Mouse (Mus musculus) ES-E14 (cell line): ENCODE results near the gene Gipc2. TPM values are rescaled to one million over a fixed set of nuclear protein-coding genes. Genes with fewer than 3 reads are reported as not detected.
"Not testable (repeated sequence)": the region's sequence is repeated elsewhere in the genome, so short reads cannot be mapped to it uniquely, and the experiment has no call there.

Experiments used
- DNase-seq: peaks from one replicate; pipeline ENCODE4 v3.0.0-alpha.2; 2013; ENCODE audit warnings: low read depth, low spot score
- H3K27ac ChIP-seq: 2 replicates; pipeline ENCODE4 v1.5.1; 2012; ENCODE audit warnings: low read depth, mild to moderate bottlenecking, low read length, moderate library complexity, mixed read lengths; ENCODE audit not compliant: poor library complexity, insufficient read depth, severe bottlenecking
- H3K36me3 ChIP-seq: 2 replicates; pipeline ENCODE4 v1.6.1; 2012; ENCODE audit warnings: mild to moderate bottlenecking, low read length, moderate library complexity, mixed read lengths; ENCODE audit not compliant: control insufficient read depth, poor library complexity, insufficient read depth, severe bottlenecking
- H3K4me1 ChIP-seq, 2 experiments: fragments of 150-350 bp in 1 of 2; sonication (generic) in 1 of 2; 2 replicates each; pipeline ENCODE4 v1.6.1; 2012; ENCODE audit warnings: low read length in 2 of 2, mild to moderate bottlenecking in 1 of 2, mixed read lengths in 1 of 2; ENCODE audit not compliant: control insufficient read depth in 2 of 2, insufficient read depth in 2 of 2, poor library complexity in 1 of 2
- H3K4me3 ChIP-seq, 2 experiments: fragments of 150-350 bp in 1 of 2; sonication (generic) in 1 of 2; 2 replicates each; pipeline ENCODE4 v1.5.1; 2012; ENCODE audit warnings: low read length in 2 of 2, low read depth in 1 of 2, mild to moderate bottlenecking in 1 of 2, mixed read lengths in 1 of 2; ENCODE audit not compliant: insufficient read depth in 1 of 2, poor library complexity in 1 of 2, severe bottlenecking in 1 of 2
- H3K9ac ChIP-seq: 2 replicates; pipeline ENCODE4 v1.6.1; 2012; ENCODE audit warnings: low read depth, mild to moderate bottlenecking, low read length, mixed read lengths; ENCODE audit not compliant: poor library complexity, insufficient read depth, severe bottlenecking
- H3K9me3 ChIP-seq: fragments of 150-350 bp; sonication (generic); 2 replicates; pipeline ENCODE4 v1.6.1; 2012; ENCODE audit warnings: low read depth, mild to moderate bottlenecking, low read length; ENCODE audit not compliant: control insufficient read depth, insufficient read depth
- CHD2 ChIP-seq: IDR thresholded peaks from 2 replicates; pipeline ENCODE4 v1.6.1; 2014; ENCODE audit warnings: mild to moderate bottlenecking, low read depth, low read length, inconsistent platforms
- HCFC1 ChIP-seq: IDR thresholded peaks from 2 replicates; pipeline ENCODE4 v1.6.1; 2012; ENCODE audit warnings: low read length, inconsistent platforms, borderline replicate concordance; ENCODE audit not compliant: insufficient read depth
- MAFK ChIP-seq: IDR thresholded peaks from 2 replicates; pipeline ENCODE4 v1.6.1; 2014; ENCODE audit warnings: mild to moderate bottlenecking, low read depth, low read length, inconsistent platforms; ENCODE audit not compliant: insufficient read depth
- ZC3H11A ChIP-seq: IDR thresholded peaks from 2 replicates; pipeline ENCODE4 v1.6.1; 2012; ENCODE audit warnings: low read depth, mild to moderate bottlenecking, inconsistent platforms, low read length, borderline replicate concordance
- ZNF384 ChIP-seq: IDR thresholded peaks from 2 replicates; pipeline ENCODE4 v1.6.1; 2012; ENCODE audit warnings: low read depth, low read length, inconsistent platforms
- in situ Hi-C, 2 experiments: fragments of 600-800 bp; cut with MboI; formaldehyde crosslinking; loops; one replicate each; pipeline ENCODE4 v1.15.1; 2025; ENCODE audit warnings: low sequenced_read_pairs in 2 of 2, inconsistent platforms in 1 of 2; ENCODE audit not compliant: unreplicated experiment in 2 of 2
- total RNA-seq: library from RNA; depleted of rRNA; stranded (reverse); fragments of 300-350 nt; gene quantifications from 2 replicates; pipeline ENCODE4 v1.2.3, GENCODE M21; 2012

The Gipc2 gene
- total RNA-seq, 1 experiment, result 0.76 TPM

DNA sequence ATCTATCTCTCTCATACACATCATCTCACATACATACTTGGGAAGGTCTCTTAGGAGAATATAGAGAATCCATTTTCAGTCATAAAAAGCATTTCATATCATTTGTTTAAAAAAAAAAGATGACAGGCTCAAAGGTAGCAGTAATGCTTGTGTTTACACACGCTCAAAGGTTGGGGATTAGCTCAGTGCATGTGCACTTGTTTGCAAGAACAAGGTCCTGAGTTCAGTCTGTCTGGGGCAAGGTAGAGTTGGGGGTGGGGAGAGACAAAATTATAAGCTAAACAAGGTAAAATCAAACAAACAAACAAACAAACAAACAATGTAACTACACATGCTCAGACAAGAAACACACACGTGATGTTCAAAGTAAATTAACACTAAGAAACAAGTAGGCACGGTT lies 35.2 kb upstream of the Gipc2 start:
- no peaks in the 10 kb centered on the region for H3K9me3 ChIP-seq
- H3K4me3 ChIP-seq, result no peak overlapping the region
- H3K4me1 ChIP-seq, result no peaks in the 10 kb centered on the region; a peak in 1 of 4 replicates
- H3K27ac ChIP-seq, result no peak overlapping the region
- DNase-seq, result no peak
- H3K36me3 ChIP-seq, result no peaks in the 10 kb centered on the region
- no peak for TF ChIP-seq HCFC1
- TF ChIP-seq MAFK, result no peak
- no peak for TF ChIP-seq ZC3H11A
- TF ChIP-seq ZNF384, result no peak
- TF ChIP-seq CHD2, result no peak
- in situ Hi-C loops, result loop anchor here in 1 of 2 experiments (10.0 kb wide), 1 partner anchor 86 kb away; no protein-coding TSS in a partner anchor
- H3K9ac ChIP-seq, result no peak overlapping the region

DNA sequence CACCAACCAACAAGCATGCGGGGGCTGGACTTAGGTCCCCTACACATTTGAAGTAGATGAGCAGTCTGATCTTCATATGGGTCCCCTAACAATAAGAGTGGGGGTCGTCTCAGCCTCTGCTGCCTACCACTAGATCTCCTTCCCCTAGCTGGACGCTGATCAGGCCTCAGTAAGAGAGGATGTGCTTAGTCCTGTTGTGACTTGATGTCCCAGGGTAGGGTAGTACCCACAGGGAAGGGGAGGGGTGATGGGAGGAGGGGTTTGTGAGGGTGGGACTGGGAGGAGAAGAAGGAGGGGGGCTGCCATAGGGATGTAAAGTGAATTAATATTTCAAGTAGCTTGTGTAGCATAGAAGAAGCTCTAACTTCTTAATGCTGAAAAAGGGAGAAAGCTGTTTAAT lies 33.1 kb upstream of the Gipc2 start:
- H3K9me3 ChIP-seq, result no peaks in the 10 kb centered on the region
- DNase-seq, result no peak
- no peak overlapping the region for H3K9ac ChIP-seq
- TF ChIP-seq ZC3H11A, result no peak
- no peak for TF ChIP-seq MAFK
- TF ChIP-seq ZNF384, result no peak
- no peak for TF ChIP-seq CHD2
- TF ChIP-seq HCFC1, result no peak
- in situ Hi-C loops, result no loop called here
- H3K4me3 ChIP-seq, result no peak overlapping the region
- no peaks in the 10 kb centered on the region for H3K36me3 ChIP-seq
- H3K27ac ChIP-seq, result no peak overlapping the region
- H3K4me1 ChIP-seq, result no peaks in the 10 kb centered on the region; a peak in 1 of 4 replicates

DNA sequence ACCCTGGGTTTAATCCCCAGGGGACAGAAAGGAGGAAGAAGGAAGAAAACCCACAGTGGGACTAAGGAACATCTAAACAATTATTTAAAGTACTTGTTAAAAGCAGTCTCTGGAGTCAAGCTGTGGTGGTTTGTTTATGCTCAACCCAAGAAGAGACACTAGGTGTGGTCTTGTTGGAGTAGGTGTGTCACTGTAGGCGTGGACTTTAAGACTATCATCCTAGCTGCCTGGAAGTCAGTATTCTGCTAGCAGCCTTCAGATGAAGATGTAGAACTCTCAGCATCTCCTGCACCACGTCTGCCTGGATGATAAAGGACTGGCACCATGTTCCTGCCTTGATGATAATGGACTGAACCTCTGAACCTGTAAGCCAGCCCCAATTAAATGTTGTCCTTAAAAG lies 31.2 kb upstream of the Gipc2 start:
- H3K36me3 ChIP-seq, DNase-seq, H3K27ac ChIP-seq, H3K9ac ChIP-seq, H3K4me1 ChIP-seq, in situ Hi-C loops, H3K9me3 ChIP-seq, H3K4me3 ChIP-seq: not testable (repeated sequence)

DNA sequence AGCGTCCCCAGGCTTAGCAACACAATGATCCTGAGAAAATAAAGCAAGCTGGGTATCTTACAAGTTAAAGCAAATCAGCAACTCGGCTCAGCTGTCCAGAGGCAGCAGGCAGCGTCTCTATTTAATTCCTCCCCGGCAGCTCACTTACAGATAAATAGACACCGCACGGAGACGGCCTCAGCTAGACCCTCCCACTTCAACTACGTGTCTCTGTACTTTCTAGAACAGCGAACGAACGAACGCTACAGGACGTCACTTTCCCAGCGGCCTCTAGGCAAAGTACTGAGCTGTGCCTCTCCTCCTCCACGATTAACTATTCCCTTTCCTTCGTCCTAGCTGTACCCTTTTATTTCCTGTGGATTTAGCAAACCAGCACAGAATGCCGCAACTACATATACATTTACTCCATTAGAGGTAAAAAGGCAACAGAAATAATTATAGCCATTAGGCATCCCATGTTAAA lies 27.6 kb upstream of the Gipc2 start:
- H3K27ac ChIP-seq, result no peak overlapping the region
- TF ChIP-seq MAFK (no peak), HCFC1 (no peak), ZC3H11A (no peak)
- H3K36me3 ChIP-seq, result no peaks in the 10 kb centered on the region
- H3K4me3 ChIP-seq, result peak overlapping the region in 1 of 2 experiments; percentile 24; a peak in 3 of 4 replicates
- peak; percentile 56 for DNase-seq
- H3K4me1 ChIP-seq, result no peaks in the 10 kb centered on the region; a peak in 1 of 4 replicates
- peak overlapping the region; percentile 61; the same call in 1 of the 2 replicates for H3K9ac ChIP-seq
- H3K9me3 ChIP-seq, result no peaks in the 10 kb centered on the region
- in situ Hi-C loops, result no loop called here

DNA sequence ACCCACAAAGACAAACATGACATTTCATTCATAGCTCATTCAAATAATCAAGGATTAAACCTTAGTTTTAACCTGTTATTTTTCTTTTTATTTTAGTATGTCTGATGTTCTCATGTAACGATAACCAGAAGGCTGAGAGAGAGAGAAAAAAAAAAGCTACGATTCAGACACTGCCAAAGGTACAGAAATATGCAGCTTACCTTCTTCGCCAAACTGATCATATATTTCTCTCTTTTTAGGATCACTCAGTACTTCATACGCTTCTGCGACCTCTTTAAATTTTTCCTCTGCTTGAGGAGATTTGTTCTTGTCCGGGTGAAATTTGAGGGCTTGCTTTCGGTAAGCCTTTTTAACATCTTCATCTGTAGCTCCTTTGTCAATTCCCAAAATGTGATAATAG lies 27.1 kb upstream of the Gipc2 start:
- Histone ChIP-seq H3K9ac (no peak overlapping the region), H3K36me3 (no peaks in the 10 kb centered on the region), H3K27ac (no peak overlapping the region), H3K9me3 (no peaks in the 10 kb centered on the region), H3K4me3 (peak overlapping the region in 1 of 2 experiments; percentile 15; a peak in 3 of 4 replicates), H3K4me1 (no peaks in the 10 kb centered on the region; a peak in 1 of 4 replicates)
- no peak for DNase-seq
- no peak for TF ChIP-seq CHD2
- in situ Hi-C loops, result no loop called here
